Mouse (Mus musculus) kidney, postnatal 25 days (tissue): ENCODE data around the gene S100a9.

Experiments used
- DNase-seq, 2 experiments: peaks; one replicate each; pipeline ENCODE4 v3.0.0; 2021; ENCODE audit warnings: mixed read lengths in 2 of 2

The S100a9 gene

GRCm38 (mm10) chr3:90695613-90696012 is at the start of gene S100a9:
Gene S100a9, minus strand, starts transcription at chr3:90695721.
- DNase-seq = no peak

GRCm38 (mm10) chr3:90726606-90727005 is 31.1 kb upstream of the S100a9 start, which contains the start of gene Pglyrp4:
Gene Pglyrp4, plus strand, starts transcription at chr3:90726906.
- DNase-seq = no peak

GRCm38 (mm10) chr3:90709591-90710460 is 14.3 kb upstream of the S100a9 start:
- peak; percentile 85 to 95 for DNase-seq

- peak in 1 of 2 experiments; percentile 6 for DNase-seq
These were observed 13.1 kb upstream of the S100a9 start for GRCm38 (mm10) chr3:90708523-90709202.

- no peak for DNase-seq
These were observed 6.7 kb upstream of the S100a9 start for GRCm38 (mm10) chr3:90702244-90702643.

GRCm38 (mm10) chr3:90693496-90693895 is 2.0 kb downstream of the S100a9 start:
- DNase-seq = no peak

- DNase-seq = no peak
These were observed 8.7 kb downstream of the S100a9 start for GRCm38 (mm10) chr3:90686835-90687234.

GRCm38 (mm10) chr3:90683929-90684328 is 11.6 kb downstream of the S100a9 start:
- no peak for DNase-seq

- no peak for DNase-seq
These were observed 16.9 kb downstream of the S100a9 start for GRCm38 (mm10) chr3:90678656-90679055.

- peak in 1 of 2 experiments; percentile 8 for DNase-seq
These were observed 26.7 kb downstream of the S100a9 start, which contains the start of gene S100a8 for GRCm38 (mm10) chr3:90668846-90669245. Gene S100a8, plus strand, starts transcription at chr3:90668978.

GRCm38 (mm10) chr3:90664219-90664618 is 31.3 kb downstream of the S100a9 start:
- DNase-seq = no peak

GRCm38 (mm10) chr3:90659364-90660044 is 36.0 kb downstream of the S100a9 start:
- DNase-seq = no peak

GRCm38 (mm10) chr3:90657405-90657804 is 38.1 kb downstream of the S100a9 start:
- no peak for DNase-seq

- DNase-seq = no peak
These were observed 41.8 kb downstream of the S100a9 start, which contains the start of gene S100a7a for GRCm38 (mm10) chr3:90653717-90654116. Gene S100a7a, plus strand, starts transcription at chr3:90654017.

- peak; percentile 56 to 86 for DNase-seq
These were observed 42.5 kb downstream of the S100a9 start for GRCm38 (mm10) chr3:90652878-90653508.

- DNase-seq = no peak
These were observed 45.7 kb downstream of the S100a9 start for GRCm38 (mm10) chr3:90649832-90650231.

GRCm38 (mm10) chr3:90648981-90649380 is 46.5 kb downstream of the S100a9 start:
- no peak for DNase-seq

GRCm38 (mm10) chr3:90647291-90647690 is 48.2 kb downstream of the S100a9 start:
- no peak for DNase-seq

GRCm38 (mm10) chr3:90644220-90644619 is 51.3 kb downstream of the S100a9 start:
- DNase-seq = peak; percentile 51 to 73
